Mouse (Mus musculus) MEL (cell line): ENCODE data around the gene Slc44a4.

Experiments
- CTCF ChIP-seq, 3 experiments: IDR thresholded peaks in 2 of 3; conservative IDR thresholded peaks in 1 of 3; 2 replicates each; pipeline ENCODE4 v1.5.1; 2011 to 2012; ENCODE audit warnings: low read length in 3 of 3, low read depth in 2 of 3, mild to moderate bottlenecking in 2 of 3, improper control_type of control experiment in 1 of 3, inconsistent platforms in 1 of 3, mixed read lengths in 1 of 3, moderate library complexity in 1 of 3; ENCODE audit not compliant: control insufficient read depth in 1 of 3, insufficient read depth in 1 of 3, poor library complexity in 1 of 3, severe bottlenecking in 1 of 3
- GATA1 ChIP-seq: IDR thresholded peaks from 2 replicates; pipeline ENCODE4 v1.6.1; 2011; ENCODE audit warnings: low read depth, low read length, improper control_type of control experiment
- JUND ChIP-seq: IDR thresholded peaks from 2 replicates; pipeline ENCODE4 v1.6.1; 2011; ENCODE audit warnings: low read depth, mild to moderate bottlenecking, improper control_type of control experiment, low read length
- MAFK ChIP-seq: IDR thresholded peaks from 2 replicates; pipeline ENCODE4 v1.6.1; 2011; ENCODE audit warnings: low read depth, mild to moderate bottlenecking, low read length, improper control_type of control experiment, borderline replicate concordance
- USF1 ChIP-seq: IDR thresholded peaks from 2 replicates; pipeline ENCODE4 v1.6.1; 2014; ENCODE audit warnings: low read depth, mild to moderate bottlenecking, inconsistent platforms, low read length, improper control_type of control experiment, moderate library complexity

- no peak for TF ChIP-seq CTCF (IDR thresholded peaks at IDR 0.05 in 2 of 3, conservative IDR thresholded peaks at IDR 0.05 in 1 of 3; ENCODE audit: control insufficient read depth in 1 of 3, insufficient read depth in 1 of 3, low read depth in 2 of 3, low read length in 3 of 3, poor library complexity in 1 of 3, severe bottlenecking in 1 of 3)
- no peak for TF ChIP-seq MAFK
- no peak for TF ChIP-seq USF1
- TF ChIP-seq GATA1, result no peak
- no peak for TF ChIP-seq JUND
Observed at GRCm38 (mm10) chr17:34962841-34963240, 48.6 kb downstream of the Slc44a4 start.
